Mouse (Mus musculus) MEL (cell line): Measurements from ENCODE around the gene Rps26.

Experiments
- CTCF ChIP-seq, 3 experiments: IDR thresholded peaks in 2 of 3; conservative IDR thresholded peaks in 1 of 3; 2 replicates each; pipeline ENCODE4 v1.5.1; 2011 to 2012; ENCODE audit warnings: low read length in 3 of 3, low read depth in 2 of 3, mild to moderate bottlenecking in 2 of 3, improper control_type of control experiment in 1 of 3, inconsistent platforms in 1 of 3, mixed read lengths in 1 of 3, moderate library complexity in 1 of 3; ENCODE audit not compliant: control insufficient read depth in 1 of 3, insufficient read depth in 1 of 3, poor library complexity in 1 of 3, severe bottlenecking in 1 of 3
- EP300 ChIP-seq, 2 experiments: IDR thresholded peaks; 2 replicates each; pipeline ENCODE4 v1.6.1; 2011; ENCODE audit warnings: improper control_type of control experiment in 2 of 2, low read length in 2 of 2, low read depth in 1 of 2, mild to moderate bottlenecking in 1 of 2
- MAX ChIP-seq: IDR thresholded peaks from 2 replicates; pipeline ENCODE4 v1.6.1; 2011; ENCODE audit warnings: low read length, improper control_type of control experiment
- RAD21 ChIP-seq: IDR thresholded peaks from 2 replicates; pipeline ENCODE4 v1.6.1; 2011; ENCODE audit warnings: mild to moderate bottlenecking, low read depth, low read length, improper control_type of control experiment
- UBTF ChIP-seq: IDR thresholded peaks from 2 replicates; pipeline ENCODE4 v1.6.1; 2012; ENCODE audit warnings: low read depth, mild to moderate bottlenecking, inconsistent platforms, low read length, improper control_type of control experiment, moderate library complexity, borderline replicate concordance; ENCODE audit not compliant: insufficient read depth
- ZMIZ1 ChIP-seq: IDR thresholded peaks from 2 replicates; pipeline ENCODE4 v1.6.1; 2012; ENCODE audit warnings: low read depth, mild to moderate bottlenecking, inconsistent platforms, low read length, improper control_type of control experiment, moderate library complexity

DNA sequence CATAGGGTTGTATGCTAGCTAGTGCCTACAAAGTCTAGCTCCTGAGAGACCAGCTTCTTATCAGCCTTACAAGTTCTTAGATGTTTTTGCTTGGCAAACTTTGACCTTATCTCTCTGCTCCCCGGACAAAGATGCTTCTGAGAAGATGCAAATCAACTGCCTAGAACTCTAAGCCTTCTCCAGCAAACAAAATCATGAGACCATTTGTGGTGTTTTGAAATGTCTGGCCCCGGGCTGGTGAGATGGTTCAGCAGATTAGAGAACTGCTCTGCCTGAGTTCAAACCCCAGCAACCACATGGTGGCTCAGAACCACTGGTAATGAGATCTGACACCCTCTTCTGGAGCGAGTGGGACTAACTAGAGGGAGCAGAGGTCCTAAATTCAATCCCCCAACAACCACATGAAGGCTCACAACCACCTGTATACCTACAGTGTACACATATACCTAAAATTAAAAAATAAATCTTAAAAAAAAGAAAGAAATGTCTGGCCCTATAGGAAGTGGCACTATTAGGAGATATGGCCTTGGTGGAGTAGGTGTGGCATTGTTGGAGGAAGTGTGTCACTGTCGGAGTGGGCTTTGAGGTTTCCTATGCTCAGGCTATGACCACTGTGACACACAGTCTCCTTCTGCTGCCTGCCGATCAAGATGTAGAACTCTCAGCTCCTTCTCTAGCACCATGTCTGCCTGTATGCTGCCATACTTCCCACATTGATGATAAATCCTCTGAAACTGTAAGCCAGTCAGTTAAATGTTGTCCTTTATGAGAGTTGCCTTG, 37.1 kb upstream of the Rps26 start:
- TF ChIP-seq CTCF (IDR thresholded peaks at IDR 0.05 in 2 of 3, conservative IDR thresholded peaks at IDR 0.05 in 1 of 3; ENCODE audit: control insufficient read depth in 1 of 3, insufficient read depth in 1 of 3, low read depth in 2 of 3, low read length in 3 of 3, poor library complexity in 1 of 3, severe bottlenecking in 1 of 3) (no peak), EP300 (IDR thresholded peaks at IDR 0.05; ENCODE audit: low read depth in 1 of 2, low read length in 2 of 2) (no peak), UBTF (no peak), MAX (no peak), RAD21 (no peak), ZMIZ1 (no peak)
